Mouse (Mus musculus): ENCODE results near the gene Tex13a. TPM values are rescaled to one million over a fixed set of nuclear protein-coding genes. Genes with fewer than 3 reads are reported as not detected.

The Tex13a gene
- polyA plus RNA-seq (2014; fragmentation: Illumina TruSeq; extraction: RNeasy Lipid Tissue Mini Kit (QIAGEN cat#74804); ENCODE audit: low replicate concordance): not detected

GRCm38 (mm10) chrX:138209480-138209879, at the start of gene Tex13a:
Gene Tex13a (minus strand): TSS chrX:138209580.

All from small intestine, adult 10 weeks (tissue).